Mouse (Mus musculus): ENCODE data around the gene Fiz1.
"Not testable (repeated sequence)": the region's sequence is repeated elsewhere in the genome, so short reads cannot be mapped to it uniquely, and the experiment has no call there.

Gene Fiz1

DNA sequence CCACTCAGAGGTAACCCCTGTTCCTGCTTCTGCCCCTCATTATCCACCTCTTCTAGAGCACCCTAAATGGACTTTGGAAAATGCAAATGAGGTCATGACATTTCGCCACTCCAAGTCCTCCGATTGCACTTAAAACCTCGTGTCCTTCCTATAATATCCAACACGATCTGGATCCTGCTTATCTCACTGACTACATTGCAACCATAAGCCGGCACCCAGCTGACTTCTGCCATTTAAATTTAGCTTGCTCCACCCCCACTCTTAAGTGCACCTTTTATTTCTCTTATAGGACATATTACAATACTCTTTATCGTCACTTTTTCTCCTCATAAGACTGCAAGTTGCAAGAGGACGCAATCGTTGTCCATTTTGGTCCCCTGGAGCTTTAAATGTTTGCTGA, 23.0 kb upstream of the Fiz1 start:
- no peak for DNase-seq (ENCODE audit: low spot score in 2 of 2)

DNA sequence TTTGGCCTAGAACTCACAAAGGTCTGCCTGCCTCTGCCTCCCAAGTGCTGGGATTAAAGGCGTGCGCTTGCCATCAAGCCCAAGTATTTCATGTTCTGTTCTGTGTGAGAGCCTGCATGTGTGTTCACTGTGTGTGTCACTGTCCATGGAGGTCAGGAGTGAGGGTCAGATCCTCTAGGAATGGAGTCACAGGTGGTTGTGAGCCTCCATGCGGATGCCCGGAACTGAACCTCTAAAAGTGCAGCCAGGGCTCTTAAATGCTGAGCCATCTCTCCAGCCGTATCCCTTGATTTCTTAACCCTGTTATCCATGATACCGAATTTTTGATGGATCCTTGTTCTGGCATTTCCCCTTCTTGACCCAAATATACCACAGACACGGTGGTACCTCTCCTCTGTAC, 22.5 kb upstream of the Fiz1 start:
- DNase-seq (ENCODE audit: low spot score in 2 of 2), result no peak

- DNase-seq (ENCODE audit: low spot score in 2 of 2), result no peak
These were observed 21.6 kb upstream of the Fiz1 start for GRCm38 (mm10) chr7:5036136-5036535.

GRCm38 (mm10) chr7:5035628-5036027, 21.1 kb upstream of the Fiz1 start:
- DNase-seq (ENCODE audit: low spot score in 2 of 2), result no peak

DNA sequence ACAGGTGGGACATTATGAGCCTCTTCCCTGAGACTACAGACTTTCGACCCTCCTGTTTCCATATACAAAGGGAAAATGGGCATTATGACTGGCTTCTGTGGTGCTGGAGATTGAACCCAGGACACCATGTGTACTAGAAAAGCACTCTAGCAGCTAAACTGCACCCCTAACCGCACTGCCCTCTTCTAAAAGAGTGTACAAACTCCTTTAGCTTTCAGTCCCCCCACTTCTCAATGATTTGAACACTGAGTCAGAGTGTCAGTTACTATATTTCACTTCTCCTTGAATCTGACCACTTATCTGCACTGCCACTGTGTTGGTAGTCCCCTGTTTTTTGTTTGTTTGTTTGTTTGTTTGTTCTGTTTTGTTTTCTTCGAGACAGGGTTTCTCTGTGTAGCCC, 19.3 kb upstream of the Fiz1 start, which contains the start of gene 4632433K11Rik:
Gene 4632433K11Rik (plus strand): TSS at position 301 of the 400 bp plus-strand sequence.
- no peak for DNase-seq (ENCODE audit: low spot score in 2 of 2)

DNA sequence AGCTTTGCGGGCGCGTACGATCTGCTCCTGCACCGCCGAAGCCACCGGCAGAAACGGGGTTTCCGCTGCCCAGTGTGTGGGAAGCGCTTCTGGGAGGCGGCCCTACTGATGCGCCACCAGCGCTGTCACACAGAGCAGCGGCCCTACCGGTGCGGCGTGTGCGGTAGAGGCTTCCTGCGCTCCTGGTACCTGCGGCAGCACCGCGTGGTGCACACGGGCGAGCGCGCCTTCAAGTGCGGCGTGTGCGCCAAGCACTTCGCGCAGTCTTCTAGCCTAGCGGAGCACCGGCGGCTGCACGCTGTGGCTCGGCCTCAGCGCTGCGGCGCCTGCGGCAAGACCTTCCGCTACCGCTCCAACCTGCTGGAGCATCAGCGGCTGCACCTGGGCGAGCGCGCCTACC, 17.0 kb upstream of the Fiz1 start:
- no peak for DNase-seq (ENCODE audit: low spot score in 2 of 2)

- no peak for DNase-seq (ENCODE audit: low spot score in 2 of 2)
These were observed 16.2 kb upstream of the Fiz1 start for GRCm38 (mm10) chr7:5030554-5031275.

GRCm38 (mm10) chr7:5029946-5030345, 15.4 kb upstream of the Fiz1 start:
- DNase-seq (ENCODE audit: low spot score in 2 of 2), result no peak

GRCm38 (mm10) chr7:5029543-5029942, 15.0 kb upstream of the Fiz1 start:
- DNase-seq (ENCODE audit: low spot score in 2 of 2), result no peak

- DNase-seq (ENCODE audit: low spot score in 2 of 2), result no peak
These were observed 6.7 kb upstream of the Fiz1 start for GRCm38 (mm10) chr7:5021197-5021596.

GRCm38 (mm10) chr7:5020685-5021084, 6.2 kb upstream of the Fiz1 start:
- no peak for DNase-seq (ENCODE audit: low spot score in 2 of 2)

GRCm38 (mm10) chr7:5020000-5020681, 5.6 kb upstream of the Fiz1 start, which contains the start of the genes Zfp865 and Ccdc106:
Zfp865 (plus strand) TSS chr7:5020376.
Ccdc106 (plus strand) TSS chr7:5020553.
- DNase-seq (ENCODE audit: low spot score in 2 of 2), result peak; percentile 96 to 97

GRCm38 (mm10) chr7:5019576-5019975, 5.1 kb upstream of the Fiz1 start:
- not testable (repeated sequence) for DNase-seq (ENCODE audit: low spot score in 2 of 2)

- DNase-seq (ENCODE audit: low spot score in 2 of 2), result no peak
These were observed 3.4 kb upstream of the Fiz1 start for GRCm38 (mm10) chr7:5017931-5018330.

GRCm38 (mm10) chr7:5017352-5017751, 2.9 kb upstream of the Fiz1 start:
- no peak for DNase-seq (ENCODE audit: low spot score in 2 of 2)

GRCm38 (mm10) chr7:5016920-5017319, 2.4 kb upstream of the Fiz1 start:
- DNase-seq (ENCODE audit: low spot score in 2 of 2), result no peak

DNA sequence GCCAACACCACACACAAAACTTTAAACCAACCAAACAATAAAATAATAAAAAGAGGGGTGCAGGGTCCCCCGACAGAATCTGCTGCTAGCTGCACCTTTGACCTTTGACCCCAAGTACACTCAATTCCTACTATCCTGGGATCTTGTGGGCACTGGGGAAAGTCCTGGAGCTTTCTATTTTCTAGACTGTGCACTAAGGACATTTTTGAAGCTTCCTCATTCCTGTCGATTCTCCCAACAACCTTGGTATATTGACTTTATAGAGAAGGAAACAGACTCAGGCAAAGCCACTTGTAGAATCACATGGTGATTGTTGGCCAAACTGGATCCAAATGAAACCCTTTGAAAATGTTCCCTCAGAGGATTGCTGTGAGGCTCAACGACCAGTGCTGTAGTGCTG, 1.6 kb upstream of the Fiz1 start:
- no peak for DNase-seq (ENCODE audit: low spot score in 2 of 2)

DNA sequence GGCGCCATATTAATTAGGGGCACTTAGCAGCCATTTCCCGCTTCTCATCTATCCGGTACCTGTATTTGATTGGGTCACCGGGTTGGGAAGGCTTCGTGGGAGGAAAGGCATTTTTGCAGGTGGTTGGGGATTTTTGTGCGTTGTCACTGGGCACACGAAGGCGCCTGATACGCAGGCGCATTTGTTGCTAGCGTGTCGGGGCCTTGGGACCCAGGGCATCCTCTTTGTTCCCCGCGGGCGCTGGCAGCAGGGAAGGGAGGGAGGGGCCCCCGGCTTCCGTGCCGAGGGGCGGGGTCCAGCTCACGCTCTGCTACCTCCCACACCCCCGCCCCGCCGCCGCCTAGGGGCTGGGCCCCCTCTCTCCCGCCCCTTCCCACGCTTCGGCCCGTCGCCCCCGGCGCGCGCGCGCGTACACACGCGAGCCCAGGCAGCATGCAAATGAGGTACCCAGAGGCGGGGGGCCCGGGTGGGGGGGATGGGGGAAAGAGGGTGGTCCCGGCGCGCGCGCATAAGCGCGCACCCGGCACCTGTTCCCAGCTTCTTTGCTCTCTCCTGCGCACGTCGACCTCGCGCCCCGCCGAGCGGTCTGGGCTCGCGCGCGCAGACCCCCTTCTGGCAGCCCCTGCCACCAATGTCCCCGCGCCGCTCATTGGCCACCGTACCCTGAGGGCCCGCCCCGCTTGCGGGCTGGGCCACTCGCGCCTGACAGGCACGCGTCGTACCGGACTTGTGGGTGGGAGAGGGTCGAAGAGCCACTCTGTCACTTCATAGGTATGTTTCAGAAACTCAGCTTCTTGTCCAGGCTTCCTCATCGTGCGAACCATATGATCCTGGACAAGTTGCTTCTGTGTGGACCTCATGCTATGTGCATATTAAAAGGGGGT, 863 bp upstream of the Fiz1 start, which contains the start of gene Gm44973:
Gene Gm44973 (plus strand): TSS at position 379 of the 884 bp plus-strand sequence.
- peak; percentile 81 for DNase-seq (ENCODE audit: low spot score in 2 of 2)

- DNase-seq (ENCODE audit: low spot score in 2 of 2), result no peak
These were observed 1.6 kb downstream of the Fiz1 start for GRCm38 (mm10) chr7:5012681-5013513.

DNA sequence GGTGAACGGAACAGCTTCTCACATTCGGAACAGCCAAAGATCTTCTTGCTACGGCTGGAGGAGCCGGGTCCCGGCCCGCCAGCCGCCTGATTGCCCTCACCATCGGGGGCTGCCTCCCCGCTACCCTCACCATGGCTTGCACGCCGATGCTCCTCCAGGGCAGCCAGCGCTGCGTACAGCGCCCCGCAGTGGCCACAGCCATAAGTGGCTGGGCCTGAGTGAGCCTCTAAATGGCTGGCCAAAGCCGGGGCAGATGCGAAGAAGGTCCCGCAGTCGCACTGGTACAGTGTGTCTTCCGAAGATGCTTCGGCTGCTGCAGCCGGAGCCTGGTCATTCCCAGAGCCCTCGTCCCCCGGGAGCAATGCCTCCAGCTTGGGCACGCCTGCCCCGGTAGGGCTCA, 6.3 kb downstream of the Fiz1 start:
- DNase-seq (ENCODE audit: low spot score in 2 of 2), result no peak

DNA sequence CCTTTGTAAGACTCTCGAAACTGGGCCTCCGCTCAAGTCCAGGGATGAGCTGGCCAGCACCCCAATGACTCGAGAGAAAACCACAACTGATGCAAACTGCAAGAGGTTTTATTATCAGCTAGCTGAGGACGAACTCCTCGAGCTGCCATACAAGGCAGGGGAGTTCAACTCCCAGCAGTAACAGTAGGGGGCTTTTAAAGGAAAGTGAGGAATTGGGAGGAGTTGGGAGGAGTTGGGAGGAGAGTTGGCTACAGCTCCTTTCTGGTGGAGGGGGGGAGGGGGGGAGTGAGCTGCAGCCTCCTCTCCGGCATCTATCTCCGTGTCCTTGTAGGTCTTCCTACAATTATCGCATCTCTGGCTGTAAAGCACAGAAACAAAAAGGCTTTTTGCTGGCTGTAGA, 11.6 kb downstream of the Fiz1 start:
- not testable (repeated sequence) for DNase-seq (ENCODE audit: low spot score in 2 of 2)
